Mouse (Mus musculus): Measurements from ENCODE around the gene Sorcs2.

DNA sequence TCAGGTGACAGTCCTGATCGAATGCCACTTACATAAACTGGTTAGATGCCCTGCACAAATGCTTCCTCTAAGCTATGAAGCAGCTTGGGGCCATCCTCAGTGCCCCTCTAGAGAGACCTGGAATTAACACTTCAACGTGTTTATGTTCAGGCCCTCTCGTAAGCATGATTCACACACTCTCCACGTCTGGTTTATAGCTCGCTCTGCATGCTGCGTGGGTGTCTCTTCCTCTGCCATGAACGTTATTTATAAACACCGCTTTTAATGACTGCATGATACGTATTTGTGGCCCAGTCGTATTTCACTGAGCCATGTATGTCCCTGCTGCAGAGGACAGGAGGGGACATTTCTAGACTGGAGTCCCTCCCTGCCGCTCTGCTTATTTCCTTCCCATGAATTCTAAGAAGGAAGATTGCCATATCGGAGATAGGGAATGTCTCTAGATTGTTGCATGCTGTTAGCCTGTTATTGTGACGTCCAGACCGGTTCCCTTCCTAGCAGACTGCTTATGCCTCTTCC, 340.1 kb downstream of the Sorcs2 start:
- TF ChIP-seq CTCF (IDR thresholded peaks at IDR 0.05; ENCODE audit: extremely low read depth, insufficient read depth, insufficient read length, insufficient replicate concordance) (no peak), POLR2A (IDR thresholded peaks at IDR 0.05; ENCODE audit: low read depth, low read length) (no peak)

Data from spleen, adult 2 months (tissue).